Mouse (Mus musculus): Measurements from ENCODE around the gene Tbc1d22b. TPM values are rescaled to one million over a fixed set of nuclear protein-coding genes. Genes with fewer than 3 reads are reported as not detected.

The Tbc1d22b gene
- polyA plus RNA-seq, 1 experiment from 2014 or later, result 21.3 TPM

Other genes starting within 250 kb of the Tbc1d22b start
- gene Pi16, start 232.1 kb upstream of the Tbc1d22b start, polyA plus RNA-seq (2016; fragmentation: Nextera tagmentation; extraction: Ambion mirVana), result 0.71 and 1.1 TPM in 2 replicates
- gene Mtch1, start 201.9 kb upstream of the Tbc1d22b start, polyA plus RNA-seq (2016; fragmentation: Nextera tagmentation; extraction: Ambion mirVana), result 338 and 391 TPM in 2 replicates
- gene Fgd2, start 188.9 kb upstream of the Tbc1d22b start, polyA plus RNA-seq (2016; fragmentation: Nextera tagmentation; extraction: Ambion mirVana), result 5.9 and 7.5 TPM in 2 replicates
- gene Pim1, start 59.0 kb upstream of the Tbc1d22b start, polyA plus RNA-seq (2016; fragmentation: Nextera tagmentation; extraction: Ambion mirVana), result 25.0 and 30.5 TPM in 2 replicates
- gene Gm17657, start 147 bp upstream of the Tbc1d22b start, polyA plus RNA-seq (2016; fragmentation: Nextera tagmentation; extraction: Ambion mirVana), result not detected in 2 replicates
- gene Tmem217, start 2.6 kb downstream of the Tbc1d22b start, polyA plus RNA-seq (2016; fragmentation: Nextera tagmentation; extraction: Ambion mirVana), result 1.3 and 2.5 TPM in 2 replicates
- gene Rnf8, start 65.0 kb downstream of the Tbc1d22b start, polyA plus RNA-seq (2016; fragmentation: Nextera tagmentation; extraction: Ambion mirVana), result 107 TPM in 2 replicates
- gene Gm28043, start 65.1 kb downstream of the Tbc1d22b start, polyA plus RNA-seq (2016; fragmentation: Nextera tagmentation; extraction: Ambion mirVana), result 2.8 and 3.3 TPM in 2 replicates
- gene Cmtr1, start 110.8 kb downstream of the Tbc1d22b start, polyA plus RNA-seq (2016; fragmentation: Nextera tagmentation; extraction: Ambion mirVana), result 135 and 149 TPM in 2 replicates
- 16.4 and 16.8 TPM in 2 replicates for gene Ccdc167, start 167.3 kb downstream of the Tbc1d22b start, polyA plus RNA-seq (2016; fragmentation: Nextera tagmentation; extraction: Ambion mirVana)

Data from hindbrain, embryonic 10.5 days (tissue).